Mouse (Mus musculus) naive thymus-derived CD4-positive, alpha-beta T cell, adult 5 months (primary cell): ENCODE measurements around the gene Ccdc190. TPM values are rescaled to one million over a fixed set of nuclear protein-coding genes. Genes with fewer than 3 reads are reported as not detected.

Experiments
- polyA plus RNA-seq: library from polyadenylated mRNA; unstranded; fragments of 100-300 nt; shearing (Covaris generic); gene quantifications from one replicate; pipeline ENCODE4 v1.2.1, GENCODE M21; 2017

Gene Ccdc190
- polyA plus RNA-seq = not detected

DNA sequence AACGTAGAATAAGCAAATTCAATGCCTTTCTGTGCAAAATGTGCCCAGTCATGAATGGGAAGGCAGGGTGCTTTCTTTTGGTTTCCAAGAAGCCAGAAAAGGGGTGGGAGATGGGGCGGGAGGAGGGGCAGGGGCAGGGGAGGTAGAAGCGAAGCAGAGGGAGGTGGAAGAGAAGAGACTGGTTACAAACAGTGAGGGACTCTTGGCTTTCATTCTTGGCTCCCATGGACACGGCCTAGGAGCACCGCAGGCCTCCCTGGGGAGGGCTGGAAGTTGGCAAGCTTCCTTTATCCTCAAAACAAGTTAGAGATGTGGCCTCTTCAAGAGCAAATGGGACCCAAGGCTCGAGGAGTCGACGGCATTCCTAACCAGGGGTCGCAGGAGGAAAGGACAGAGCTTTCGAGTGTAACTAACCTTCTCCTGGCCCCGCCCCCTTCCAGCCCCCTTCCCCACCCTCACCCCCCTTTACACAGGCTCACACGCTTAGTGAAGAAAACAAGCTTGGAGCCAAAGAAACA is at the start of gene Ccdc190:
Gene Ccdc190, plus strand, starts transcription at position 195 of the 518 bp plus-strand sequence.

GRCm38 (mm10) chr1:169968792-169969515 is 40.5 kb downstream of the Ccdc190 start, which contains the start of gene Hsd17b7:
Hsd17b7 (minus strand) TSS chr1:169969241.

Other genes starting within 250 kb of the Ccdc190 start
- gene Rgs4, start 181.0 kb upstream of the Ccdc190 start, polyA plus RNA-seq = not detected
- gene Hsd17b7, start 40.6 kb downstream of the Ccdc190 start, polyA plus RNA-seq = 9.7 TPM
- gene Ddr2, start 182.1 kb downstream of the Ccdc190 start, polyA plus RNA-seq = not detected
- 59.7 TPM for gene Uap1, start 246.3 kb downstream of the Ccdc190 start, polyA plus RNA-seq